Mouse (Mus musculus): ENCODE results near the gene Atox1.
"Not testable (repeated sequence)": the region's sequence is repeated elsewhere in the genome, so short reads cannot be mapped to it uniquely, and the experiment has no call there.

The Atox1 gene

DNA sequence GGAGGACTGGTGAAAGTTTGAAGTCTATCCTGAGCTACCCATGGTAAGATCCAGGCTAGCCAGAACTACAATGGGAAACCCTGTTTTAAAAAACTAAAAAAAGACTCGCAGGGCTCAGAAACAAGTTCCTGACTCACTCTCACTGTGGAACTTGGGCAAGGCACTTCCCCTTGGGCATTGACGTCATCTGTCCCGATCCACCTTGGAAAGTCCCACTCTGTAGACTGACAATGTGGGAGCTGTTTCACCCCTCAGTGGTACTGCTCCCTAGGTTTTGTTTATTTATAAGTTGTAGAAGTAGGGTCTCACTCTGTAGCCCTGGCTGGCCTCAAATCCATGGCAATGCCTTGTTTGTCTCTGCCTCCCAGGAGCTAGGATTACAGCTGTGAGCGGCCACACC is 7.4 kb downstream of the Atox1 start:
- DNase-seq (ENCODE audit: low read depth): no peak

DNA sequence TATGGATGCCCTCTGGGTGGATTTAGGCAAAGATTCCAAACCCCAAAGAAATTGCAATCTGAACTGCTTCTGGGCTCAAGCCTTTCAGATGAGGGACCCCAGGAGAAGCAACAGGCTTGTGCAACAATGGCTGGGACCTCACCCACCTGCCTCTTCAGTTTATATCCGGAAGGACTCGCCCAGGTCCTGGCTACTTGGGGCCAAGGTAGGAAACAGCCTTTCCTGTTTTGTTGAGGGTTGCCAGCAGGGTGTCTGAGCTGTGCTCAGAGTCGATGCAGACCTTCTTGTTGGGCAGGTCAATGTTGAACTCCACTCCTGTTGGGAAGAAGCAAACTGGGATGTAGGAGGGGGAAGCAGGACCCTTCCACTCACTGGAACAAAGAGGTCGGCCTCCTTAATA is 10.7 kb downstream of the Atox1 start:
- DNase-seq (ENCODE audit: low read depth): no peak

DNA sequence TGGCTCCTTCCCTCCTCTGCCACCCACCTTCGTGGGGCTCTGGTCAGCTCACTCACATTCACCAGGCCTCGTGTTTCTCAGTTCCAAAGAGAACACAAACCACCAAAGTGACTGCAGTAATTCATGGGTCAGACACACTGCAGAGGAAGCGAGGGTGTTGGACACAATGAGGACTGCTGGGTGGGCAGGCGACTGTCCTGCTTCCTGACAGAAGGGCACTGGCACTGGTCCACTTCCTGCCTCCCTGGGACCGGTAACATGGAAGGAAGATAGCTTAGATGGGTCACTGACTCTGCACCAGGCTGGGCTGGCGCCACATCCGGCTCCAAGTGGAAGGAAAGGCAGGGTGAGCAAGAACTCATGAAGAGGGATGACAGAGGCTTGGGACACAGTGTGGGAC is 11.5 kb downstream of the Atox1 start:
- no peak for DNase-seq (ENCODE audit: low read depth)

DNA sequence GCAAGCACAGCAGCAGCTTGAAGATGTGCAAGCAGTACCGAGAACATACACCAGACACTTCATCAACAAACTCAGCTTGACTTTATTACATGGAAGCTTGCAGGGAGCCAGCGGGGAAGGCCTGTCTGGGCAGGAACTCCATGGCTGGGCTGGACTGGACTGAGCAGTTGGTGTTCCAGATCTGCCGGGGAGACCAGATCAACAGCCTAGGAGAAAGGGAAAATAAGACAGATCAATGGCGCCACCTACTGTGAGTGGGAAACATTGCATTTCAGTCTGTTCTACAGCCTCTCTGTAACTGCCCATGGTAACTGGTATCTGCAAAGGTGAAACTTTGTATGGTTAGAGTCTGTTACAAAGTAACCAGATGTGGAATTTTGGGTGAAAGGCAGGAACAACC is 14.5 kb downstream of the Atox1 start:
- DNase-seq (ENCODE audit: low read depth): peak; percentile 73

DNA sequence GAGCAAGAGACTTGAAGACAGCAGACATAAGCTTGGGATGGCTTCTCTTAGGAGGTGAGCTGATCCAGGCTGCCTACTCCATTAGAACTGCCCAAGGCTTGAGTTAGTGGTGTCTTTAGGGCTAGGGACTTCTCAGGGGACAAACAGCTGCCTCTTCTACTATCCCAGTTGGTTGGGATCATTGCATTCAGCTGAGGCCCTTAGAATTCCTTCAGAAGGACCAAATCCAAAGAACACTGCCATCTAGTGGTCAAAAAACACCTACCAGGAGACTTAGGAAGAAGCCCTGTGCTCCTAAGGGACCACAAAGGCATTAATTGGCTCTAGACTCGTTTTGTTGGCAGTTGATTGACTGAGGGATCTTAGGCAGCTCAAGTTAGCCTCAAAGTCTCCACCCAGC is 16.3 kb downstream of the Atox1 start:
- peak; percentile 70 for DNase-seq (ENCODE audit: low read depth)

DNA sequence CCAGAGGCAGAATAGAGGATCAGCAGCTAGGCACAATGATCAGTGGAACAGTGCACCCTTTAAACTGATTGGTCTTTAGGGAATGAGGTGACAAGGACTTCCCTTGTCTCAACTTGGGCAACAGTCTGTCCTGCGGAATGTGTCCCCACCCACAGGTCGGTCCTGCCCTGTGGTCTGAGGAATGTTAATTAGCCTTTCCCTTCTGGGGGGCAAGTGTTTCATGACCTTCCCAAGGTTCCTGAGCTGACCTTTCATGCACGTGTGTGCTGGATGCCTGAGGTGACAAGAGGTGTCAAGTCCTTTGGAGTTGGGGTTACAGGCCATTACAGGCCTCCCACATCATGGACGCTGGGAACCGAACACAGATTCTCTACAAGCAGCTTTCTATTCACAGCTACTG is 21.3 kb downstream of the Atox1 start:
- DNase-seq (ENCODE audit: low read depth): no peak

DNA sequence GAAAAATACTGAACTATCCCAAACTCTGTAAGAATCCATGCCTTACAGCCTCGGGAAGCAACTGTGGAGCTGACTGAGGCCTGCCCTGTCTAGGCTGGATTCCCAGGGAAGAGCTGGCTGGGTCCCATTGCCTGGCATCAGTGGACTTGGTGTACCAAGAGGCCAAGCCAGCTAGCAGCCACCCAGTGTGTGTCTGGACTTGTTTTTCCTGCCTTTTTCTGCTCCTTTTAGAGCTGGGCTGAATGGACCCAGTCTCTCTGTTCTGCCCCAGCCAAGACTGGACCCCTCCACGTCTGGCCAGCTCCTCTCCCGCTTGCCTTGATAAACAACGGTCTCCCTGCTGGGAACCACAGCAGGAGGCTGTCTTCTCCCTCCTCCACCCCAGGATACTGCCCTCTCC is 23.0 kb downstream of the Atox1 start:
- DNase-seq (ENCODE audit: low read depth): no peak

DNA sequence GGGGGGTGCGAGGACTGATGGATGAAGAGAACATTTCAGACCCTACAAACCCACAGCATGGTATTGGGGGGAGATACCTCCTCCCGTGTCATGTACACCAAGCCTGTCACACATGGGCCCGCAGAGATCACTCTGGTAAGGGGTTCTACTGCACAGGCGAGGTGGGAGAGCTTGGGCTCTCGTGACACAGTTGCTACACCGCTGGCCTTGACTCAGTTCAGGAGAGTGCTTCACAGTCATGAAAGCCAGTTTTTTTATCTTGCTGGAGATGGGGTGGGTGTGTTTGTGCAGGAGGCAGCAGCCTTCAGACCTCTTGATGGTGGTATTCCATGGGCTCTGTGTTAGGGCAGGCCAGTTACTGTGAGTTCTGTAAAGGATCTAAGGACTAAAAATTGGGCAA is 24.9 kb downstream of the Atox1 start:
- DNase-seq (ENCODE audit: low read depth): no peak

DNA sequence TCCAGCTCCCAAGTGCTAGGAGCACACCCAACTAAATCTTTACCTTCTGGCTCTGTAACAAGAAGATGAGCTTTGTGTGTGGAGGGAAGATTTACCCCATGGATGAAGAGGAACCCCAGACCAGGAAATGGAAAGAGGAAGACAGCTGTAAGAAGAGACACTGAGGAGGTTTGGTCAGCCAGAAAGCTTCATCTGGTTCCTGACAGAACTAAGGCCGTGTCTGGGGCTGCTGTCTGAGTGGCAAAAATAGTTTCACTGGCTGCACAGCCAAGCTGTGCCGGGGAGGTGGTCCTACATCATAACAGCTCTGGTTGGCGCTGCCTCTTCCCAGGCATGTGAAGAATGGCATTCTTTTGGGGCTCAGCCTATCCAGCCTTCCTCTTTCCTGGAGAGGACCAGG is 28.1 kb downstream of the Atox1 start:
- no peak for DNase-seq (ENCODE audit: low read depth)

DNA sequence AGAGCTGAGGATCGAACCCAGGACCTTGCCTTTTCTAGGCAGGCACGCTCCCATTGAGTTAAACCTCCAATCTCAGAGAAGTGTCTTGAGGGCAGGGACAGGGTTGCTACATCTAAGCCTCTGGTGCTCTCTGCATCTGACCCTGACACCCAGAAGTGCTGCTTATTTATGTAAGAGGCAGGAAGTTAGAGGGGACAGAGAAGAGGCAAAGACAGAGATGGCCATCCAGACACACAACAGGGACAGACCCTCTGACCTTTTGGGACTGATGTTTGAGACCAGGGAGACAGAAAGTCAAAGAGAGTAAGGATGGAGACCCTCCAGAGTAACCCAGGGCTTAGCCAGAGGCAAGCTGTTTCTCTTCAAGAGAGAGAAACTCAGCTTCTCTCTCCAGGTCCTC is 31.1 kb downstream of the Atox1 start:
- DNase-seq (ENCODE audit: low read depth): no peak

DNA sequence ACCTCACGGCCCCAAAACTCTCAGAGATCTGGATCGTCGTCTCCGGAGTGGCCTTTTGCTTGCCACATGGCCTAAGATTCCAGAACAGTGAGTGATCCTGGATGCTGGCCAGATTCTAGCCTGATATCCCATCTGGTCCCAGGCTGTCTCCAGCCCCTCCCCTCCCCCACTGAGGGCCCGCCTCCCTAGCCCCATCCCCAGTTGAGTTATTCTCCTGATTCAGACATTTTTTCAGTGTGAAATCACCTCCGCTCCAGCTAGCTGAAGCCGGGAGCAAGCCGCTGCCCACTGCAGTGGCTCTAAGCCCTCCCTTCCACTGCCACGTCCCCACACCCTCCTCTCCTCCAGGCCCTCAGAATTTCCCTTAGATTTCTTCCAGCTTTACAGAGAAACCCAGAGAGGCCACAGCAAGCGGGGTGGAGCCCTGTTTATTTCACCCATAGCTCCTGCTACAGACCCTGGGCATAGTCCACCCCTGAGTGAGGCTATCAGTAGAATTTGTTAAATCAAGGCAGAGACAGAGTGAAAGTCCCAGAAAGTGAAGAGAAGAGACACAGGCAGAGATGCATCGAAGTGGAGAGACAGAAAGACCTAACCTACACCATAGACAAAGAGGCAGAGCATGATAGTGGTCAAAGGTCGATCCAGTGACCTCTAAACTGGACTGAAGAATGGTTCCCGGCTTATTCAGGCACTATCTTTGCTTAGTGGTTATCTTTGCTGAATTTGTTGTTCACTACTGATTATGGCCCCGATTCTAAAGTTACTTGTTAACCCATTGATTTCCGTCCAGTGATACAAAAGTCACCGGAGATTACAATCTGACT is 32.6 kb downstream of the Atox1 start:
- DNase-seq (ENCODE audit: low read depth): no peak

DNA sequence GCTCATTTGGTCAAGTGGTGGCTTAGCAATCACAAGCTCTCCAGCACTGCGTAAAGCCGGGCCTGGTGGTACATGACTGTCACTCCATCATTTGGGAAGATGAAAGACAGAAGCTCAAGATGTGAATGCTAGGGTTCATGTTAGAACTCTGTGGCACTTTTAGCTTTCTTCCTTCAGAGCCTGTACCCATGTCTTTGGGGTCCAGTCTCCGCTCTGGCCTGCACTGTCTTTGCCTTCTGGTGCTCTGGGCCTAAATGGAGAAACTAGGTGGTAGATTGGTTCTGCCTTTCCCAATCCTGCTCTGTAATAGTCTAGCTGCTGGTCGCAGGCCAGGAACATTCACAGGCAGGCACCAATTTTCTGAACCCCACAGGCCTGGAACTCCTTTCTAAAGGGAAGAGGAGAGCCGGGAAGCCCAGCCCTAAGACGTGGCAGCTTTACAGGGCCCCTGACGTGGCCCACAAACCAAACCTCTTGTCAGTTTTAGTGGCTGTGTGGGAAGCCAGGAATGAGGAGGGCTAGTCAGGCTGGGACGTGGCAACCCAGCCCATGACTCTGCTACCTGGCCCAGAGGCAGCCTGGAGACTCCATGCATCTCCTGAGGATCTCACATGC is 36.2 kb downstream of the Atox1 start:
- DNase-seq (ENCODE audit: low read depth): no peak

DNA sequence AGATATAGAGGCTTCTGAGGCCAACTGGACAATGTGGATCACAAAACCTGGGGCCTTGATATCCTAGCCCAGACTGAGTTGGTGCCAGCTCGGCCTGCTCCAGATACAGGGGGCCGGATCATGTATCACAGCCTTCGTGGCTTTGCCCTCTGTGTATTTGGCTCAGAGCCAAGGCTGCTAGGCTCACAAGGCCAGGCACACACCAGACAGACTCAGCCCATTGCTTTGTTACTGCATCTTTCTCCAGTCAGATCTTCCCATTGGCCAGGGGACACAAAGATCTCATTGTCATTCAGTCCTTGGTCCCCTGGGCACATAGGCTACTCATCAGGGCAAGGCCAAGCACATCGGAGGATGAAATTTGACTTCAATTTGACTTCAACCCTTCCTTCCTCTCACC is 37.3 kb downstream of the Atox1 start:
- DNase-seq (ENCODE audit: low read depth): no peak

DNA sequence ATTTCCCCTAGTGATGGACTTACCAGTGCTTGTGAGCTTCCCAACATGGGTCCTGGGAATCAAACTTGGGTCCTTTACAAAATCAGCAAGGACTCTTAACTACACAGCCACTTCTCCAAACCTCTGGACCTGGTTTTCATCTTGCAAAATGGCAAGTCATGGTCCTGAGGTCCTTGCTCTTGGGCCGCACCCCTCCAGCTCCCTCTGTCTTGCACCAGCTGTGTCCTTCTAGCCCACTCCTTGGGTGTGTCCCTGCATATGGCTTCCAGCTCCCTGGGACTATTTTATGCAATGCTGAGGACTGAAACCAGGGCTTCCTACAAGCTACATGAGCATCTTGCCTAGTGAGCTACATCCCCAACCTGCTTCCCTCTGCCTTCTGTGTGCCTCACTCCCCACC is 38.1 kb downstream of the Atox1 start, which contains the start of gene Sparc:
Gene Sparc, minus strand, starts transcription at position 206 of the 400 bp plus-strand sequence.
- DNase-seq (ENCODE audit: low read depth): no peak

DNA sequence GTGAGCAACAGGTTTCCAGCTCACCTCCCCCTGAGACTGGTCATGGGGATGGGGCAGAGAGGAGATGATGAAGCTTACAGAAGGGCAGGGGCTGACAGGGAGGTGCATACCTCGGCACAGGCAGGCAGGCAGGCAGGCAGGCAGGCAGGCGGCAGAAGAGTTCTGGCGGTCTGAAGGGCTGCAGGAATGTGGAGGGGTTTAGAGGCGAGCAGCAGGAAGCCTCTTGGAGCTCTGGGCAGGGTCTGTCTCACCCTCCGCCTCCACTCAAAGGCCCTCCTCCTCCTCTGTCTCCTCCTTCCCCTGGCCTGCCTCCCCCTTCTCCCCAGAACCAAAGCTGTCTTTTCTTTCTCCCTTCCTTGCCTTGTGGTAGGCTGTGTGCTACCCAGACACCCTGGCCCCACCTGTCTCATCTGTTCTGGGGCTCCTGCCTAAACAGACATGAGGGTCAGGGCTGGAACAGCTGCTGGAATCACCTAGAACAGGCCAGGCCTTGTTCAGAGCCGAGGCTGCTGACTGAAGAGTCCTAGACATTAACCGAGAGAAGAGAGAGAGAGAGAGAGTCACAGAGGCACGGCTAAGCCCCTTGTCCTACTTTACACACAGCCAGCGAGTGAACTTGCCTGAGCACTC is 41.2 kb downstream of the Atox1 start:
- DNase-seq (ENCODE audit: low read depth): no peak

DNA sequence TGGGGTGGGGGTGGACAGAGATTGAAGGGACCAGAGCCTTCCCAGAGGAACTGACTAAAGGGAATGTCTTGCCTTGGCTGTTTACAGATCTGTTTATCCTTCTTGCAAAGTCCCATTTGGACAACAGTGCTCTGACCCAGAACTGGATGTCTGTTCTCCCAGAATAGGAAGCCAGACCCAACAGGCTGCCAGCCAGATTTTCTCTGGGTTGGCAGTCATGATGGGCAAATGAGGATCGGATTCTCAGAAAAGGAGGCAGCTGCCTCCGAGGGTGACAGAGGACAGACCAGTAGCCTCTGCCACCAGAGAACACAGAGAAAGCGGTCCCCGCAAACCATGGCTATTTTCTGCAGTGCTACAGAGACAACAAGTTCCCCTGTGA is 41.8 kb downstream of the Atox1 start:
- DNase-seq (ENCODE audit: low read depth): no peak

DNA sequence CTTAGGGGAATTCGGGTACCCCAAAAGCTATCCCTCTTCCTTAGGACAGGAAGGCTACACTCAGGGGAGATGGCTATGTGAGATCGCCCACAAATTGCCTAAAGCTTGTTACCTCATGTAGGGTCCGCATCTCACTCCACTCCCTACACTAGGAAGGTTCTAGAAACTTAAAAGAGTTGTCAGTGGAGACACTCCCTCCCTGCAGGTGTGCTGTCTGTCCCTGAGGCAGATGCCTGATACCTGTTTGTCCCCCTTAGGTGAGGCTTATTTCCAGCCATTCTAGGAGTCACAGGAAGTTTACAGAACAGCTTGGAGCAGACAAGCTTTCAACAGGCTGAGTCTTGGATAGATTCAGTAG is 42.4 kb downstream of the Atox1 start:
- DNase-seq (ENCODE audit: low read depth): no peak

DNA sequence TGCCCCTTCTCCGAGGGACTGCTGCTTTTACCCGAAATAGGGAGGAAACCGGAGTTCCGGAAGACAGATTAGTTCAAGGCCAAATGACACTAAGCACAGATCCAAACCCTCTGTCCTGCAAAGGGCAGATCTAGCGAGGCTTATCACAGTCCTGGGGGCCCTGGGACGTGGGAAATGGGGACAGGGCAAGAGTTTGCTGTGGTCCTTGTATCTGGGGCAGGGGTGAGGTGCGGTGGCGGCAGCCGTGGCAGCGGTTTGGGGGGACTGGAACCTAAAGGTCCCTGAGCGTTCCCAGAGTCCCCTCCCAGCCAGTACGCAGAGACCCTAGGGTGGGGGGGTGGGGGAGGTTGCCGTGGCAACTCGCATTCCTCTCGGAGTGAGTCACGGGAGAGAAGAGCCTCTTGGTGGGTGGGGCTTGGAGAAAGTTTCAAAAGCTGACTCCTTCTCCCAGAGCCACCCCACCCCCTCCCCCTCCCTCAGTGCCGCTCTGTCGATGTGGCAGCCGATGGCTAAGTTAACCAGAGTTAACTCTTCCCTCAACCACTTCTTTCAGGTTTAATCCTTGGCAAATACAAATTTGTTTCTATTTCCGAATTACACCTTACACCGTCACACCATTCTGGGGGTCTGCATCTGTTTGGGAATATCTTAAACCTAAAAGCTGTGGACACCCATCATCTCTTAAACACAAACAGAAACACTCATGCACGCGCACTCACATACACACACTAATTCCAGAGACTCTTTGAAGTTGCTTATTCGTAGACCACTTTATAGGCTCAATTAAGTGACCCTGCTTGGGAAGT is 42.9 kb downstream of the Atox1 start:
- no peak for DNase-seq (ENCODE audit: low read depth)

DNA sequence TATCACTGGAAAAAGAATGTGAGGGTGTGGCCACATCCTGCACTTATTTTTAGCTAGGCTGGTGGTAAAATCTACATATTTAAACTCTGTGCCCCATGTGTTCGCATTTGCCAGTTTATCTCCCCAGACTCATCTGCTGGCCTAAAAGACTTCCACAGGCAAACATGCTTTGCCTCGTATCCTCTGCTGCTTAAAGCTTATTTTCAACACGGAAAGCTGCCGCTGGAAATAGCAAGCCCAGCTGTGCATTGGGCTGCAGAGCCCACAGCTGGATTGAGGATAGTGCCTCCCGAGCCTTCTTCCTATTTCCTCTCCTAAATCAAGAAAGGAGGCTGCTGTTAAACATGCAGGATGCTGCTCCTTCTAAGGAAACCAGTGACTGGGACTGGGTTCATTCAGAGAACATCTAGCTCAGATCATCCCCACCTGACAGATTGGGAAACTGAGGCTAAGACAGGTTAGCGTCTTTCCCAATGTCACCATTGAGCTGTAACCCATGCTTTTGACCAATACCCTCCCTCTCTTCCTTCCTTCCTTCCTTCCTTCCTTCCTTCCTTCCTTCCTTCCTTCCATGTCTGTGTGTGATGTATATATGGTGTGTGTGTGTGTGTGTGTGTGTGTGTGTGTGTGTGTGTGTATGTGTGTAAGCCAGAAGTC is 44.3 kb downstream of the Atox1 start:
- no peak for DNase-seq (ENCODE audit: low read depth)

DNA sequence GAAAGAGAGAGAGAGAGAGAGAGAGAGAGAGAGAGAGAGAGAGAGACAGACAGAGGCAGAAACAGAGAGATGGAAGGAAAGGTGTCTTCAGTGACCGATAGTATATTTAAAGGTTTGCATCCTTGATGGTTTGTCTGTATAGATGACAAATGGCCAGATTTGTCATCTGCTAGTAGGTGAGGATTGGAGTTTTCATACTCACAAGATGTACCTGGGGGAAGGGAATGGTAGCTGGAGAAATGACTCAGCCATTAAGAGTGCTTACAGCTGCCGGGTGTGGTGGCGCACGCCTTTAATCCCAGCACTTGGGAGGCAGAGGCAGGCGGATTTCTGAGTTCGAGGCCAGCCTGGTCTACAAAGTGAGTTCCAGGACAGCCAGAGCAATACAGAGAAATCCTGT is 45.3 kb downstream of the Atox1 start:
- not testable (repeated sequence) for DNase-seq (ENCODE audit: low read depth)

DNA sequence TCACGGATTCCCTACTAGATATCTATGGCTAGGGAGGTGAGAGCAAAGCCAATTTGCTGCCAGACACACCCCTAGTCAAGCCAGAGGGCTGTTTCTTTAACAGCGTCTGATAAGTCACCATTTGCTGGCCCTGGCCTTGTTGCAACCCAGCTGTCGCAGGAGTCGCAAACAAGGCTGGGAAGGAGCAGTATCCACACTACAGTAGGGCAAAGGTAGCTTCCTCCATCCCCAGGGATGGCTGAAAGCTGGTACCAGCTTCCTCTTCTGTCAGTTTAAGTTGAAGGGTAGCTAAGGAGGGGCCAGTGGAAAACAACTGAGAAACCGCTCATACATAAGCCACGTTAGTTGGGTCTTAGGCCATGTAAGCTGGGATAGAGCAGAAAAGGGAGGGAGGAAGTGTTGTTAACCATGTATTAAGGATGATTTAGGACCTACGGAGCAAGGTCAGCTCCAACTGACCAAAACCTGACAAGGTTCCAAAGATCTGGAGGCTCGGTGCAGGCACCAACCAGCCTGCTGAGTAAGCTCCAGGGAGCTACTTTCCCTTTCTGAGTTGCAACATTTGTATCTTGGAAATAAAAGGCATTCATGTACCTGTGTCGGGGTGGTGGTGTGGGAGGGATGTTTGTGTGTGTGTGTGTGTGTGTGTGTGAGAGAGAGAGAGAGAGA is 45.9 kb downstream of the Atox1 start:
- DNase-seq (ENCODE audit: low read depth): no peak

DNA sequence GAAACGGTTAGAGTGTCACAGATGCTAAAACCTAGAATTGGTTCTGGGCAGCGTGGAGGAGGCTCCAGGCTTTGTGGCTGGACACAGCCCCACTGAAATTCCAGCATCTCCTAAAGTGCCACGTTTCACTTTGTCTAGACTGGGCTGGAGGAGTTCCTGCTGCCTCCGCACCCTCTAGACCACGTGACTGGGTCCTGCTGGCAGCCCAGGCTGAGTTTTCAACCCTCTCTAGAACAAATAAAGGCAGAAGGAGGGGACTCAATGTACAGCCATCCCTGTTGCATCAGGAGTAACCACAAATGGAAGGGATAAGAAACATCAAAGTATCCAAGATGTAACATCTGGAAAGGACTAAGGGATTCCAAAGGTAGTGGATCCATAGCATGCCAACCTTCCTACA is 46.7 kb downstream of the Atox1 start:
- no peak for DNase-seq (ENCODE audit: low read depth)
